ENCODE assay signal across 10 mouse cellular contexts in the genomic region with DNA sequence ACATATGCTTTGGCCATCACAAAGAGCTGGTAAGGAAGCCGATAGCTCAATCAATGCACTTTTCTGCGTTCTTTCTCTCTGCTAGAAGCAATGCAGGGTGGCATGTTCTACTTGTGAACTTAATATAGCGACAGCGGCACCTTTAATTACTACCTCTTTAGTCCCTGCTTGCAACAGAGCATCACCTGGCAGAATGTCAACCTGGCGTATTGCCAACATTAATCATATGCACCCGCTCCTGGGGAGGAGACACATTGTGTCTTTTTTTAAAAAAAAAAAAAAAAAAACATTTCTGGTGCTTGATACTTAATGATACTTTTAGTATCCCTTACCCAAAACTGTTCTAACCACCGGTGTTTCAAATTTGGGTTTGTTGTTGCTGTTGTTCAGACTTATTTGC. TPM values are rescaled to one million over a fixed set of nuclear protein-coding genes. Genes with fewer than 3 reads are reported as not detected.
A peak's percentile ranks its signal among the peaks of the same experiment; 100 is the strongest.
DNase-seq lines count a peak whose midpoint lies in the region; ATAC-seq and TF ChIP-seq lines count a peak whose summit lies in the region.
"Had no signal": no experiment of that assay in that cellular context is flagged by ENCODE, and none has a peak within 500 bp of the region (broad histone marks: within the 10 kb centered on the region; RNA-seq: fewer than 3 reads in every experiment).

No protein-coding gene starts in this region.

- peak; percentile 26 for DNase-seq in adrenal gland, postnatal 10 days
- no peak for DNase-seq in adrenal gland, adult 8-10 months
- no peak for DNase-seq in heart, postnatal 0 days (ENCODE audit: low spot score)
- DNase-seq in heart, postnatal 36 days, result no peak
- peak; percentile 38 for DNase-seq in midbrain, embryonic 14.5 days
- DNase-seq in thymus, adult 2 months, result no peak
- DNase-seq in gastrocnemius, postnatal 10 days, result no peak

- TF ChIP-seq CTCF in heart, postnatal 0 days (IDR thresholded peaks at IDR 0.05; ENCODE audit: low read depth), result no peak
- TF ChIP-seq CTCF in thymus, adult 2 months (IDR thresholded peaks at IDR 0.05; ENCODE audit: borderline replicate concordance, control insufficient read depth, extremely low read depth, insufficient read depth, low read length, poor library complexity), result no peak

- no peak overlapping the region for H3K27ac ChIP-seq in heart, postnatal 0 days (ENCODE audit: low read depth)
- no peak overlapping the region for H3K27ac ChIP-seq in midbrain, embryonic 14.5 days (replicated peaks; ENCODE audit: low read depth, low read length)
- H3K27ac ChIP-seq in midbrain, embryonic 15.5 days, result no peak overlapping the region
- no peak overlapping the region for H3K27ac ChIP-seq in thymus, adult 2 months (ENCODE audit: control insufficient read depth, insufficient read depth, low read length)
- H3K27ac ChIP-seq: embryonic facial prominence, embryonic 13.5 days had no signal

- WGBS in heart, postnatal 0 days, result 50% methylated on average over 7 of the region's 7 CpGs
- 88% methylated on average over 7 of the region's 7 CpGs for WGBS in midbrain, embryonic 14.5 days
- 78% methylated on average over 7 of the region's 7 CpGs for WGBS in midbrain, embryonic 15.5 days
- WGBS in thymus, adult 2 months, result 92% methylated on average over 7 of the region's 7 CpGs

- ATAC-seq in heart, postnatal 0 days (ENCODE audit: insufficient read depth, low read depth), result 0 out of 2 replicates have a peak, but pooled peaks have one; percentile 17
- no peak for ATAC-seq in midbrain, embryonic 14.5 days (ENCODE audit: low FRiP score, low TSS enrichment)
- ATAC-seq in midbrain, embryonic 15.5 days (replicated peaks), result no peak

- intact Hi-C loops in heart, postnatal 36 days (cut with DNase I), result no loop called here

- no peak overlapping the region for H3K4me2 ChIP-seq in heart, postnatal 0 days (ENCODE audit: low read depth, low read length)
- no peak overlapping the region for H3K4me2 ChIP-seq in midbrain, embryonic 14.5 days (ENCODE audit: low read length)
- no peak overlapping the region for H3K4me2 ChIP-seq in midbrain, embryonic 15.5 days
- H3K4me2 ChIP-seq: embryonic facial prominence, embryonic 13.5 days had no signal

- no peaks in the 10 kb centered on the region for H3K9me3 ChIP-seq in heart, postnatal 0 days (replicated peaks; ENCODE audit: control insufficient read depth, low read length)
- H3K9me3 ChIP-seq in midbrain, embryonic 14.5 days (ENCODE audit: control insufficient read depth, low read length), result no peaks in the 10 kb centered on the region
- no peaks in the 10 kb centered on the region for H3K9me3 ChIP-seq in midbrain, embryonic 15.5 days
- H3K9me3 ChIP-seq: embryonic facial prominence, embryonic 13.5 days had no signal

- no peaks in the 10 kb centered on the region for H3K27me3 ChIP-seq in heart, postnatal 0 days (ENCODE audit: control insufficient read depth, insufficient read depth, low read length)
- H3K27me3 ChIP-seq in midbrain, embryonic 14.5 days (ENCODE audit: control insufficient read depth, insufficient read depth, low read length), result no peaks in the 10 kb centered on the region
- H3K27me3 ChIP-seq in midbrain, embryonic 15.5 days (replicated peaks), result no peaks in the 10 kb centered on the region
- no peaks in the 10 kb centered on the region for H3K27me3 ChIP-seq in thymus, adult 2 months (ENCODE audit: control insufficient read depth, insufficient read depth, low read length)
- H3K27me3 ChIP-seq: embryonic facial prominence, embryonic 13.5 days had no signal

- peaks cover 7% of the 10 kb centered on the region; the same call in 1 of the 2 replicates for H3K4me1 ChIP-seq in heart, postnatal 0 days (ENCODE audit: control insufficient read depth, insufficient read depth)
- H3K4me1 ChIP-seq in midbrain, embryonic 14.5 days (ENCODE audit: control insufficient read depth, insufficient read depth, low read length), result no peaks in the 10 kb centered on the region
- H3K4me1 ChIP-seq in midbrain, embryonic 15.5 days, result no peaks in the 10 kb centered on the region
- no peaks in the 10 kb centered on the region for H3K4me1 ChIP-seq in thymus, adult 2 months (replicated peaks; ENCODE audit: control insufficient read depth, insufficient read depth, low read length)
- H3K4me1 ChIP-seq: embryonic facial prominence, embryonic 13.5 days had no signal

- H3K4me3 ChIP-seq in heart, postnatal 0 days (ENCODE audit: low read depth, low read length), result no peak overlapping the region
- no peak overlapping the region for H3K4me3 ChIP-seq in midbrain, embryonic 14.5 days (replicated peaks; ENCODE audit: low read depth, low read length)
- H3K4me3 ChIP-seq in midbrain, embryonic 15.5 days, result no peak overlapping the region
- no peak overlapping the region for H3K4me3 ChIP-seq in thymus, adult 2 months (ENCODE audit: control insufficient read depth, insufficient read depth, low read length)
- H3K4me3 ChIP-seq: embryonic facial prominence, embryonic 13.5 days; megakaryocyte, embryonic 14.5 days had no signal

- no peak overlapping the region for H3K9ac ChIP-seq in heart, postnatal 0 days (replicated peaks; ENCODE audit: low read depth, low read length)
- no peak overlapping the region for H3K9ac ChIP-seq in midbrain, embryonic 14.5 days (replicated peaks; ENCODE audit: low read length)
- H3K9ac ChIP-seq in midbrain, embryonic 15.5 days, result no peak overlapping the region
- H3K9ac ChIP-seq: embryonic facial prominence, embryonic 13.5 days had no signal

- H3K36me3 ChIP-seq in heart, postnatal 0 days (replicated peaks; ENCODE audit: control insufficient read depth, insufficient read depth, low read length), result no peaks in the 10 kb centered on the region
- no peaks in the 10 kb centered on the region for H3K36me3 ChIP-seq in midbrain, embryonic 14.5 days (ENCODE audit: control insufficient read depth, insufficient read depth, low read length)
- H3K36me3 ChIP-seq in midbrain, embryonic 15.5 days (replicated peaks), result no peaks in the 10 kb centered on the region
- H3K36me3 ChIP-seq in thymus, adult 2 months (ENCODE audit: control insufficient read depth, insufficient read depth, low read length), result no peaks in the 10 kb centered on the region
- H3K36me3 ChIP-seq: embryonic facial prominence, embryonic 13.5 days had no signal

- no peak for TF ChIP-seq EP300 in heart, postnatal 0 days (IDR thresholded peaks at IDR 0.05; ENCODE audit: low read depth)

- no peak for TF ChIP-seq POLR2A in thymus, adult 2 months (IDR thresholded peaks at IDR 0.05; ENCODE audit: control insufficient read depth, extremely low read depth, insufficient read depth, low read length, poor library complexity)

RNA-seq across cellular contexts. Expression of gene Tbc1d30, which starts 27.6 kb away (rescaled TPM):
- total RNA-seq in adrenal gland, postnatal 10 days (2021), result 1 to 10 TPM; 2.3 to 3.9 TPM
- total RNA-seq in adrenal gland, adult 8-10 months (2022), result 10 to 100 TPM in 1 of 4 experiments, 1 to 10 TPM in 3; 3.2 to 11.0 (median 7.9) TPM
- total RNA-seq in heart, postnatal 0 days (2014; rRNA removed; ENCODE audit: low replicate concordance), result 0.58 and 14.7 TPM in 2 replicates
- polyA plus RNA-seq in heart, postnatal 0 days (2015; fragmentation: Nextera tagmentation; extraction: Ambion mirVana), result 1.1 and 1.2 TPM in 2 replicates
- total RNA-seq in heart, postnatal 36 days (2021), result 1 to 10 TPM; 2.8 to 3.0 TPM
- 16.6 and 17.0 TPM in 2 replicates for polyA plus RNA-seq in midbrain, embryonic 14.5 days (2014; fragmentation: Nextera tagmentation; extraction: Ambion mirVana)
- polyA plus RNA-seq in midbrain, embryonic 15.5 days (2015; fragmentation: Nextera tagmentation; extraction: Ambion mirVana), result 12.7 and 14.1 TPM in 2 replicates
- 0.51 and 0.68 TPM in 2 replicates for polyA plus RNA-seq in thymus, adult 2 months (2012; rRNA removed)
- under 1 TPM; 0.86 to 0.87 TPM for total RNA-seq in gastrocnemius, postnatal 10 days (2021)

RNA-seq across cellular contexts. Expression of gene Gns, which starts 41.4 kb away (rescaled TPM):
- 100 to 1,000 TPM; 115 to 120 TPM for total RNA-seq in adrenal gland, postnatal 10 days (2021)
- 100 to 1,000 TPM; 181 to 274 (median 211) TPM for total RNA-seq in adrenal gland, adult 8-10 months (2022)
- 50.4 and 57.5 TPM in 2 replicates for total RNA-seq in heart, postnatal 0 days (2014; rRNA removed; ENCODE audit: low replicate concordance)
- polyA plus RNA-seq in heart, postnatal 0 days (2015; fragmentation: Nextera tagmentation; extraction: Ambion mirVana), result 25.2 and 26.1 TPM in 2 replicates
- total RNA-seq in heart, postnatal 36 days (2021), result 10 to 100 TPM; 82.1 to 83.5 TPM
- 36.5 and 47.2 TPM in 2 replicates for polyA plus RNA-seq in midbrain, embryonic 14.5 days (2014; fragmentation: Nextera tagmentation; extraction: Ambion mirVana)
- 38.8 and 40.7 TPM in 2 replicates for polyA plus RNA-seq in midbrain, embryonic 15.5 days (2015; fragmentation: Nextera tagmentation; extraction: Ambion mirVana)
- polyA plus RNA-seq in thymus, adult 2 months (2012; rRNA removed), result 72.1 and 123 TPM in 2 replicates
- 10 to 100 TPM; 43.5 to 57.5 TPM for total RNA-seq in gastrocnemius, postnatal 10 days (2021)

Comparison
In these comparisons a context has a peak if more than half of its experiments do, and no peak if none do; other contexts are left out.
1. DNase-seq: peak in adrenal gland, postnatal 10 days (single experiment) and midbrain, embryonic 14.5 days (single experiment); none in adrenal gland, adult 8-10 months (single experiment), heart, postnatal 0 days (single experiment), heart, postnatal 36 days (0 of 2), thymus, adult 2 months (single experiment) and gastrocnemius, postnatal 10 days (single experiment).